Mouse (Mus musculus) MEL (cell line): ENCODE measurements around the gene Cdkn3.

Experiments
- CTCF ChIP-seq, 3 experiments: IDR thresholded peaks in 2 of 3; conservative IDR thresholded peaks in 1 of 3; 2 replicates each; pipeline ENCODE4 v1.5.1; 2011 to 2012; ENCODE audit warnings: low read length in 3 of 3, low read depth in 2 of 3, mild to moderate bottlenecking in 2 of 3, improper control_type of control experiment in 1 of 3, inconsistent platforms in 1 of 3, mixed read lengths in 1 of 3, moderate library complexity in 1 of 3; ENCODE audit not compliant: control insufficient read depth in 1 of 3, insufficient read depth in 1 of 3, poor library complexity in 1 of 3, severe bottlenecking in 1 of 3
- HCFC1 ChIP-seq: IDR thresholded peaks from 2 replicates; pipeline ENCODE4 v1.6.1; 2012; ENCODE audit warnings: low read depth, mild to moderate bottlenecking, inconsistent platforms, low read length, improper control_type of control experiment, moderate library complexity
- POLR2AphosphoS5 ChIP-seq: IDR thresholded peaks from 2 replicates; pipeline ENCODE4 v1.6.1; 2012; ENCODE audit warnings: low read depth, borderline replicate concordance, mild to moderate bottlenecking, inconsistent platforms, low read length, moderate library complexity, mixed read lengths
- RCOR1 ChIP-seq: IDR thresholded peaks from 2 replicates; pipeline ENCODE4 v1.6.1; 2012; ENCODE audit warnings: low read depth, mild to moderate bottlenecking, inconsistent platforms, low read length, improper control_type of control experiment

DNA sequence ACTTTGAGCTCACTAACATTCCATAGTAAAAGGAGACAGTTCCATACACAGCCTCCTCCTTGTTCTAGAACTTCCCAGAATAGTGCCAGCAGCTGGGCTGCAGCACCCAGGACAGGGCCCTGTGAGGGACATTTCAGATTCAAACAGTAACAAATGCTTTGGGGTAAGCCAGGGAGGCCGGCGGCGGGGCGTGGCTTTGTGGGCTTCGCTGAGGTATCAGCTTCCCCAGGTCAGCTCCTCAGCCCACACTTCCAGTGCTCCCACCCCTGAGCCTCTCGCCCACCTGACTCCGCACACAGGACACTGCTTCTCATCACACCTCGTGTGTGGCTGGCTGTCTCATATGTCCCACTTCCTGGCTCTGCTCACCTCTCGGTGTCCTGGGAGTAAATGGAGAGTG is 2.6 kb upstream of the Cdkn3 start:
- TF ChIP-seq CTCF (IDR thresholded peaks at IDR 0.05 in 2 of 3, conservative IDR thresholded peaks at IDR 0.05 in 1 of 3; ENCODE audit: control insufficient read depth in 1 of 3, insufficient read depth in 1 of 3, low read depth in 2 of 3, low read length in 3 of 3, poor library complexity in 1 of 3, severe bottlenecking in 1 of 3): no peak
- no peak for TF ChIP-seq RCOR1
- no peak for TF ChIP-seq HCFC1
- no peak for TF ChIP-seq POLR2AphosphoS5
